Mouse (Mus musculus) adrenal gland, adult 2 months (tissue): ENCODE data around the gene Vasn. TPM values are rescaled to one million over a fixed set of nuclear protein-coding genes. Genes with fewer than 3 reads are reported as not detected.

ENCODE experiments used
- DNase-seq: peaks from one replicate; pipeline ENCODE4 v3.0.0; 2021
- polyA plus RNA-seq: library from polyadenylated mRNA; depleted of rRNA; stranded (reverse); fragments of >200 nt; gene quantifications from 2 replicates; pipeline ENCODE4 v1.2.3, GENCODE M21; 2012
- total RNA-seq, 2 experiments: library from RNA; stranded (reverse); gene quantifications; 2 replicates each; pipeline ENCODE4 v1.2.3; 2021

Vasn gene
- total and polyA plus RNA-seq, 3 experiments: 8.4 to 28.1 (median 15.4) TPM

- peak; percentile 56 for DNase-seq
These were observed 33.2 kb upstream of the Vasn start for GRCm38 (mm10) chr16:4606431-4607084.

- DNase-seq: peak; percentile 88
These were observed 31.8 kb upstream of the Vasn start for GRCm38 (mm10) chr16:4607818-4608531.

GRCm38 (mm10) chr16:4608532-4609059 lies 31.1 kb upstream of the Vasn start:
- DNase-seq: no peak

GRCm38 (mm10) chr16:4611193-4611592 lies 28.5 kb upstream of the Vasn start:
- DNase-seq: no peak

- no peak for DNase-seq
These were observed 28.1 kb upstream of the Vasn start for GRCm38 (mm10) chr16:4611676-4612075.

GRCm38 (mm10) chr16:4613736-4614135 lies 26.0 kb upstream of the Vasn start:
- no peak for DNase-seq

GRCm38 (mm10) chr16:4614639-4615038 lies 25.1 kb upstream of the Vasn start:
- no peak for DNase-seq

- DNase-seq: no peak
These were observed 24.4 kb upstream of the Vasn start for GRCm38 (mm10) chr16:4615297-4615696.

- no peak for DNase-seq
These were observed 22.9 kb upstream of the Vasn start for GRCm38 (mm10) chr16:4616829-4617228.

GRCm38 (mm10) chr16:4624074-4624473 lies 15.7 kb upstream of the Vasn start:
- no peak for DNase-seq

- DNase-seq: peak; percentile 96
These were observed 15.1 kb upstream of the Vasn start, which contains the start of gene Pam16 for GRCm38 (mm10) chr16:4624481-4625110. Gene Pam16 (minus strand): TSS chr16:4624988.

- DNase-seq: no peak
These were observed 12.6 kb upstream of the Vasn start for GRCm38 (mm10) chr16:4627105-4627504.

- DNase-seq: no peak
These were observed 10.8 kb upstream of the Vasn start for GRCm38 (mm10) chr16:4628898-4629419.

- peak; percentile 84 for DNase-seq
These were observed 9.8 kb upstream of the Vasn start for GRCm38 (mm10) chr16:4629950-4630349.

GRCm38 (mm10) chr16:4632050-4632449 lies 7.7 kb upstream of the Vasn start:
- DNase-seq: no peak

GRCm38 (mm10) chr16:4633661-4634060 lies 6.1 kb upstream of the Vasn start:
- DNase-seq: no peak

GRCm38 (mm10) chr16:4634681-4635080 lies 5.1 kb upstream of the Vasn start:
- DNase-seq: peak; percentile 61

- DNase-seq: no peak
These were observed 4.0 kb upstream of the Vasn start for GRCm38 (mm10) chr16:4635760-4636159.

GRCm38 (mm10) chr16:4638891-4639390 lies 800 bp upstream of the Vasn start:
- DNase-seq: no peak

- peak; percentile 34 for DNase-seq
These were observed 695 bp downstream of the Vasn start for GRCm38 (mm10) chr16:4640267-4641005.

GRCm38 (mm10) chr16:4641119-4641838 lies 1.5 kb downstream of the Vasn start:
- DNase-seq: peak; percentile 38
